Mouse (Mus musculus) C2C12 (cell line): Measurements from ENCODE around the gene Ap3b1. TPM values are rescaled to one million over a fixed set of nuclear protein-coding genes. Genes with fewer than 3 reads are reported as not detected.

Experiments
- H3K27me3 ChIP-seq: one replicate; pipeline ENCODE4 v1.6.1; 2011; ENCODE audit not compliant: control insufficient read depth, insufficient read depth, insufficient read length
- H3K36me3 ChIP-seq: one replicate; pipeline ENCODE4 v1.6.1; 2011; ENCODE audit not compliant: control insufficient read depth, insufficient read depth
- H3K4me3 ChIP-seq: one replicate; pipeline ENCODE4 v1.5.1; 2011; ENCODE audit warnings: mild to moderate bottlenecking, control low read depth; ENCODE audit not compliant: poor library complexity, insufficient read depth, severe bottlenecking
- H3K79me2 ChIP-seq: one replicate; pipeline ENCODE4 v1.6.1; 2011; ENCODE audit not compliant: control insufficient read depth, insufficient read depth
- H3K79me3 ChIP-seq: one replicate; pipeline ENCODE4 v1.6.1; 2011; ENCODE audit warnings: low read depth, control low read depth
- H3ac ChIP-seq: one replicate; pipeline ENCODE3; 2011; ENCODE audit warnings: low read depth; ENCODE audit not compliant: control insufficient read depth, insufficient read length
- CEBPB ChIP-seq: IDR thresholded peaks from one replicate; pipeline ENCODE4 v1.6.1; 2011; ENCODE audit warnings: low read depth, mild to moderate bottlenecking, control low read depth, moderate library complexity
- CTCF ChIP-seq: IDR thresholded peaks from one replicate; pipeline ENCODE4 v1.5.1; 2011; ENCODE audit not compliant: control insufficient read depth, insufficient read depth, insufficient read length
- FOSL1 ChIP-seq: IDR thresholded peaks from one replicate; pipeline ENCODE4 v1.8.0; 2011; ENCODE audit warnings: mild to moderate bottlenecking, low read length; ENCODE audit not compliant: poor library complexity, insufficient read depth, severe bottlenecking
- MAX ChIP-seq: IDR thresholded peaks from one replicate; pipeline ENCODE4 v1.6.1; 2011; ENCODE audit warnings: mild to moderate bottlenecking, control low read depth
- MYOD1 ChIP-seq: IDR thresholded peaks from one replicate; pipeline ENCODE4 v1.6.1; 2011; ENCODE audit warnings: low read depth; ENCODE audit not compliant: control insufficient read depth, insufficient read length
- MYOG ChIP-seq: IDR thresholded peaks from one replicate; pipeline ENCODE4 v1.6.1; 2011; ENCODE audit not compliant: control insufficient read depth, insufficient read length; ENCODE audit errors: extremely low read depth
- USF1 ChIP-seq: IDR thresholded peaks from one replicate; pipeline ENCODE4 v1.6.1; 2011; ENCODE audit warnings: low read depth, mild to moderate bottlenecking, control low read depth, moderate library complexity
- polyA plus RNA-seq: library from polyadenylated mRNA; unstranded; fragments of >200 nt; fragmentation: generic; extraction: Trizol; gene quantifications from one replicate; pipeline ENCODE4 v1.2.1, GENCODE M21; 2012; ENCODE audit warnings: missing spikeins

The Ap3b1 gene
- polyA plus RNA-seq, 1 experiment: 21.2 TPM

- TF ChIP-seq MYOD1 (peak; percentile 96), MAX (no peak)
- Histone ChIP-seq H3ac (no peak overlapping the region), H3K79me2 (no peaks in the 10 kb centered on the region), H3K4me3 (no peak overlapping the region), H3K36me3 (no peaks in the 10 kb centered on the region), H3K27me3 (no peaks in the 10 kb centered on the region), H3K79me3 (no peaks in the 10 kb centered on the region)
These were observed 215.1 kb downstream of the Ap3b1 start for GRCm38 (mm10) chr13:94573833-94574232.

GRCm38 (mm10) chr13:94575607-94576398 lies 217.0 kb downstream of the Ap3b1 start:
- H3K79me2 ChIP-seq: no peaks in the 10 kb centered on the region
- no peaks in the 10 kb centered on the region for H3K36me3 ChIP-seq
- no peaks in the 10 kb centered on the region for H3K27me3 ChIP-seq
- no peak overlapping the region for H3K4me3 ChIP-seq
- no peak overlapping the region for H3ac ChIP-seq
- TF ChIP-seq MYOD1: no peak
- no peak for TF ChIP-seq MAX
- no peak for TF ChIP-seq CEBPB
- TF ChIP-seq CTCF: no peak
- H3K79me3 ChIP-seq: no peaks in the 10 kb centered on the region

- H3K79me3 ChIP-seq: no peaks in the 10 kb centered on the region
- H3K79me2 ChIP-seq: no peaks in the 10 kb centered on the region
- no peaks in the 10 kb centered on the region for H3K36me3 ChIP-seq
- no peak overlapping the region for H3ac ChIP-seq
- no peaks in the 10 kb centered on the region for H3K27me3 ChIP-seq
- H3K4me3 ChIP-seq: no peak overlapping the region
- TF ChIP-seq CTCF (no peak), USF1 (no peak), CEBPB (no peak), MYOG (no peak), MAX (no peak), MYOD1 (no peak), FOSL1 (no peak)
These were observed 217.8 kb downstream of the Ap3b1 start for GRCm38 (mm10) chr13:94576399-94577176.

GRCm38 (mm10) chr13:94577177-94577540 lies 218.4 kb downstream of the Ap3b1 start:
- no peaks in the 10 kb centered on the region for H3K36me3 ChIP-seq
- H3K79me3 ChIP-seq: no peaks in the 10 kb centered on the region
- H3K27me3 ChIP-seq: no peaks in the 10 kb centered on the region
- H3K4me3 ChIP-seq: no peak overlapping the region
- H3ac ChIP-seq: no peak overlapping the region
- TF ChIP-seq CTCF: no peak
- TF ChIP-seq MYOG: no peak
- TF ChIP-seq MAX: no peak
- TF ChIP-seq CEBPB: no peak
- TF ChIP-seq USF1: no peak
- no peak for TF ChIP-seq FOSL1
- no peak for TF ChIP-seq MYOD1
- no peaks in the 10 kb centered on the region for H3K79me2 ChIP-seq

- Histone ChIP-seq H3K4me3 (no peak overlapping the region), H3K27me3 (peaks cover 14% of the 10 kb centered on the region)
These were observed 236.5 kb downstream of the Ap3b1 start for GRCm38 (mm10) chr13:94595289-94595688.

More at GRCm38 (mm10) chr13:94595289-94595688, 236.5 kb downstream of the Ap3b1 start:
- no peak for TF ChIP-seq MAX
- TF ChIP-seq CEBPB: no peak
- Histone ChIP-seq H3K79me3 (no peaks in the 10 kb centered on the region), H3K36me3 (no peaks in the 10 kb centered on the region), H3ac (no peak overlapping the region), H3K79me2 (no peaks in the 10 kb centered on the region)
